Mouse (Mus musculus): ENCODE data around the gene Synpo2. TPM values are rescaled to one million over a fixed set of nuclear protein-coding genes. Genes with fewer than 3 reads are reported as not detected.

The Synpo2 gene
- polyA plus RNA-seq, 1 experiment from 2014 or later, result 0.90 TPM

DNA sequence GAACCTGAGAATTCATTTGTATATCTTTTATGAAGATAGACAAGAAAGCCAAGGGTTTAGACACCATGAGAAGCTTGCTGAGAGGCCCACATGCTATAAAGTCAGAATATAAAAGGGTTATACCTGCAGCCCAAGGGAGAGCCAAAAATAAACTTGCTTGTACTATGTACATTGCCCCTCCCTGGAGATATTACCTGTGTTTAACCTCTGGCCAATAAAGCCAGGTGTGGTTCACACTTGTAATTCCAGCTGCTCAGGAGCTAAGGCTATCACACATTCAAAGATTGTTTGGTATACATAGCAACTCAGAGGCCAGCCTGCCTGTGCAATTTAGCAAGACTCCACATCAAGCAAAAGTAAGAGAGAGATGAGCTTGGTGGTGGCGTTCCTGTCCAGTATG, 177.1 kb downstream of the Synpo2 start:
- Histone ChIP-seq H3K9ac (replicated peaks; ENCODE audit: low read depth, low read length) (no peak overlapping the region), H3K27me3 (replicated peaks; ENCODE audit: control insufficient read depth, insufficient read depth, low read length) (no peaks in the 10 kb centered on the region), H3K4me2 (ENCODE audit: low read length) (no peak overlapping the region), H3K27ac (ENCODE audit: low read length) (no peak overlapping the region), H3K36me3 (ENCODE audit: control insufficient read depth, insufficient read depth) (no peaks in the 10 kb centered on the region), H3K4me3 (replicated peaks; ENCODE audit: low read length) (no peak overlapping the region), H3K4me1 (replicated peaks; ENCODE audit: control insufficient read depth, insufficient read depth, low read length) (no peaks in the 10 kb centered on the region), H3K9me3 (ENCODE audit: control insufficient read depth, low read length) (no peaks in the 10 kb centered on the region)
- no peak for ATAC-seq
- WGBS, result 96% methylated on average over 1 of the region's 1 CpGs

DNA sequence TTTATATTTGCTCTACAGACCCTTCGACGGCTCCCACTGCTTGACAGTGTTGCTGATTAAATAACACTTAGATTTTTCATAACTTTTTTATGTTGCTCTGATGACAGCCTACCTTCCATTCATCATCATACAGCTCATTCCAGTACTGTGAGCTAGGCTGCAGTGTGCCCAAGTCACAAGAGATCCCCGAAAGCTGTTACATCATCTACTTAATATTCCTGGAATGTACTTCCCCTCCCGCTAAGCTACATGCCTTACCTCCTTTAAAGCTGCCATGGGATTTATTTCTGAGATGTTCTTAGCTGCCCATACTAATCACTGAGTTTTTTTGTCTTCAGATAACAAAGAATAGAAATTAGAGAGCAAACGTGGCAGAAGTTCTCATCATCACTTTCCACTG, 181.8 kb downstream of the Synpo2 start:
- Histone ChIP-seq H3K27ac (ENCODE audit: low read length) (no peak overlapping the region), H3K9ac (replicated peaks; ENCODE audit: low read depth, low read length) (no peak overlapping the region), H3K27me3 (replicated peaks; ENCODE audit: control insufficient read depth, insufficient read depth, low read length) (no peaks in the 10 kb centered on the region), H3K4me2 (ENCODE audit: low read length) (no peak overlapping the region), H3K36me3 (ENCODE audit: control insufficient read depth, insufficient read depth) (no peaks in the 10 kb centered on the region), H3K9me3 (ENCODE audit: control insufficient read depth, low read length) (peaks cover 4% of the 10 kb centered on the region; the same call in 1 of the 2 replicates), H3K4me1 (replicated peaks; ENCODE audit: control insufficient read depth, insufficient read depth, low read length) (no peaks in the 10 kb centered on the region), H3K4me3 (replicated peaks; ENCODE audit: low read length) (no peak overlapping the region)
- 54% methylated on average over 5 of the region's 5 CpGs for WGBS
- 0 out of 2 replicates have a peak, but pooled peaks have one; percentile 43 for ATAC-seq

DNA sequence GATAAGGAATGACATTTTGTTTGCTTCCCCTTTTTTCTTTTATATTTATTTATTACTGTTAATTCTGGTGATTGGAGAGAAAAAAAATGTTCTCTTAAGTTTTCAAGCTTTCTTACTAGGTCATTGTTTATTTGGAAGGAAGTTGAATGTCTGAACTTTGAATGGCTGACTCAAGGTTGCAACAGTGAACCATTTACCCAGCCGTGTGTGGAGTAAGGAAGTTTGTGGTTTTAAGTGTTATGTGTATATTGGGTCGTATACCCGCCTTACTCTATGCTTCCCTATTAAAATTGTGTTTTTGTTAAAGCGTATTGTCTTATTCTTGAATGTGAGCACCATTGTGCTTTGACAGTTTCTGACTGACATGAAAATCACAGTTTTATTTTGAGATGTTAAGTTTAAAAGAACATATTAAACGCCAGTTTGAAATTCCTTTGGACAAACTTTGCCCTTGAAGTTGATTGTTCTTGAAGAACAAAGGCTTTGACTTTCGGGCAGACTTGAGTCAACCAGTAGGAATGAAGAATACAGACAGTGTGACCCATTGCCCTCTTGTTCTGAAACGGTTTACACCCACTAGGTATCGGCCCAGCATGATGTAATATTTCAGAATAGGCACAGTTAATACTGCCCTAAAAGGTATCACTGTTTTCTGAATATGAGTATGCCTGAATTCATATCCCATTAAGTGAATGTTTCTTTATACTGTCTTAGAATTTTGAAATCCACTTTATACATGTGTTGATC, 182.6 kb downstream of the Synpo2 start:
- Histone ChIP-seq H3K4me1 (replicated peaks; ENCODE audit: control insufficient read depth, insufficient read depth, low read length) (no peaks in the 10 kb centered on the region), H3K36me3 (ENCODE audit: control insufficient read depth, insufficient read depth) (no peaks in the 10 kb centered on the region), H3K27me3 (replicated peaks; ENCODE audit: control insufficient read depth, insufficient read depth, low read length) (no peaks in the 10 kb centered on the region), H3K9ac (replicated peaks; ENCODE audit: low read depth, low read length) (no peak overlapping the region), H3K9me3 (ENCODE audit: control insufficient read depth, low read length) (peaks cover 5% of the 10 kb centered on the region; the same call in 1 of the 2 replicates), H3K4me2 (ENCODE audit: low read length) (no peak overlapping the region), H3K27ac (ENCODE audit: low read length) (no peak overlapping the region), H3K4me3 (replicated peaks; ENCODE audit: low read length) (no peak overlapping the region)
- ATAC-seq, result no peak
- 77% methylated on average over 8 of the region's 8 CpGs for WGBS

DNA sequence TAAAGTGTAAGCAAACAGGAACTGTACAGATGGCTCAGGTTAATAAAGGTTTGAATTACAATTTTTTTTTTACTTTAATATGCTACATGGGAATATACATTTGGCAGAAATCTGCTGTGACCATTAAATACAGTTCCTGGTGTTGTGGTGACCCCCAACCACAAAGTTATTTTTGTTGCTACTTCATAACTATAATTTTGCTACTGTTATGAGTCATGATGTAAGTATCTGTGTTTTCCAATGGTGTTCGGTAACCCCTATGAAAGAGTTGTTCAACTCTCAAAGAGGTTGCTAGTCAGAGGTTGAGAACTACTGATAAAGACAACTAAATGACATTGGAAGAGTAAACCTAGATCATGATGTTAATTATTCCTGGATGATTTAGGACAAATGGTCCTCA, 193.6 kb downstream of the Synpo2 start:
- no peak overlapping the region for H3K4me3 ChIP-seq (replicated peaks; ENCODE audit: low read length)
- H3K4me2 ChIP-seq (ENCODE audit: low read length), result no peak overlapping the region
- no peak for ATAC-seq
- H3K9ac ChIP-seq (replicated peaks; ENCODE audit: low read depth, low read length), result no peak overlapping the region
- no peak overlapping the region for H3K27ac ChIP-seq (ENCODE audit: low read length)
- no peaks in the 10 kb centered on the region for H3K9me3 ChIP-seq (ENCODE audit: control insufficient read depth, low read length)
- H3K27me3 ChIP-seq (replicated peaks; ENCODE audit: control insufficient read depth, insufficient read depth, low read length), result no peaks in the 10 kb centered on the region
- WGBS, result 100% methylated on average over 1 of the region's 1 CpGs
- no peaks in the 10 kb centered on the region for H3K36me3 ChIP-seq (ENCODE audit: control insufficient read depth, insufficient read depth)
- no peaks in the 10 kb centered on the region for H3K4me1 ChIP-seq (replicated peaks; ENCODE audit: control insufficient read depth, insufficient read depth, low read length)

DNA sequence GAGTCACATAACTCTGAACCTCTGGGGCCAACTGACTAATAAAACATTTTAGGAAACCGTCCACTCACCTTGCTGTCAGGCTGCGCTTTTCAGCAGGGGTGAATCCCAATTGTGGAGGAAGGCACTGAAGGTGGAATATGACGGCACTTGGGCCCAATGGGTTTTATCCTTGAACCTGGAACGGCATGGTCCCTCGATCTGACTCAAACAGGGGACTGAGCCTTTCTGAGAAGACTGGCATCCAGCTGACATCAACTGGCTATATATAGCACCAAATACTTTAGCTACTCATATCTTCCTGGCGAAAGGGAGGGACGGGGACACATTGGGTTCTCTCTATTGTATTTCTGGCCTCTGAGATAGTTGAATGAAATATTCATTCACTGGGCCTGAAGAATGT, 201.2 kb downstream of the Synpo2 start, which contains the start of gene Myoz2:
Gene Myoz2, minus strand, starts transcription at position 264 of the 400 bp plus-strand sequence.
- no peak within 1 kb of the TSS for H3K27ac ChIP-seq (ENCODE audit: low read length)
- no peaks in the 10 kb centered on the region for H3K36me3 ChIP-seq (ENCODE audit: control insufficient read depth, insufficient read depth)
- 91% methylated on average over 7 of the region's 7 CpGs for WGBS
- no peaks in the 10 kb centered on the region for H3K4me1 ChIP-seq (replicated peaks; ENCODE audit: control insufficient read depth, insufficient read depth, low read length)
- H3K4me3 ChIP-seq (replicated peaks; ENCODE audit: low read length), result no peak within 1 kb of the TSS
- H3K27me3 ChIP-seq (replicated peaks; ENCODE audit: control insufficient read depth, insufficient read depth, low read length), result no peaks in the 10 kb centered on the region
- no peak within 1 kb of the TSS for H3K9ac ChIP-seq (replicated peaks; ENCODE audit: low read depth, low read length)
- no peak within 1 kb of the TSS for H3K4me2 ChIP-seq (ENCODE audit: low read length)
- no peak for ATAC-seq
- no peaks in the 10 kb centered on the region for H3K9me3 ChIP-seq (ENCODE audit: control insufficient read depth, low read length)

DNA sequence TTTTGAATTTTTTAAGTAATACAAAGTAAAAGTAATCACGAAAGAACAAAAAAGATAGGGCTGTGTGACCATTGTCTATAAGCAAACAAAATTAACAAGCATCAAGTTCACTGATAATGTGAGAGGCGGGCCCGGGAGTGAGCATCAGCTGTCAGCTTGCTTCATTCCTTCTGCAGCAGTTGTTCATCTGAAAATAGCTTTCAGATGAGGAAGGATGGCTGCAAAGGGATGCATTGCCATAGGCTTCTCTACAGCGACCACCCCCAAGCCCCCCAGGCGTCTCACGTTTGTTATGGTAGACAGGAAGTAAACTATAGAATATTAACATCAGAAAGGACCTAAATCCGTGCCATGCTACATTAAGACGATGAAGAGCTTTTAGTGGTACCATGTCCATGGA, 202.1 kb downstream of the Synpo2 start:
- no peaks in the 10 kb centered on the region for H3K9me3 ChIP-seq (ENCODE audit: control insufficient read depth, low read length)
- no peak for ATAC-seq
- H3K4me3 ChIP-seq (replicated peaks; ENCODE audit: low read length), result no peak overlapping the region
- 62% methylated on average over 8 of the region's 8 CpGs for WGBS
- H3K36me3 ChIP-seq (ENCODE audit: control insufficient read depth, insufficient read depth), result no peaks in the 10 kb centered on the region
- H3K4me2 ChIP-seq (ENCODE audit: low read length), result no peak overlapping the region
- no peaks in the 10 kb centered on the region for H3K4me1 ChIP-seq (replicated peaks; ENCODE audit: control insufficient read depth, insufficient read depth, low read length)
- H3K9ac ChIP-seq (replicated peaks; ENCODE audit: low read depth, low read length), result no peak overlapping the region
- H3K27ac ChIP-seq (ENCODE audit: low read length), result no peak overlapping the region
- no peaks in the 10 kb centered on the region for H3K27me3 ChIP-seq (replicated peaks; ENCODE audit: control insufficient read depth, insufficient read depth, low read length)

Other genes with a start within 250 kb of the Synpo2 start
- gene Myoz2, start 201.1 kb downstream of the Synpo2 start, polyA plus RNA-seq (2015; fragmentation: Nextera tagmentation; extraction: Ambion mirVana), result not detected in 2 replicates
- gene Sec24d, start 31.3 kb upstream of the Synpo2 start, polyA plus RNA-seq (2015; fragmentation: Nextera tagmentation; extraction: Ambion mirVana), result 20.6 and 27.1 TPM in 2 replicates
- gene Mettl14, start 150.0 kb upstream of the Synpo2 start, polyA plus RNA-seq (2015; fragmentation: Nextera tagmentation; extraction: Ambion mirVana), result 29.1 and 30.8 TPM in 2 replicates
- gene Prss12, start 210.8 kb upstream of the Synpo2 start, polyA plus RNA-seq (2015; fragmentation: Nextera tagmentation; extraction: Ambion mirVana), result 5.9 and 6.9 TPM in 2 replicates